Mouse (Mus musculus): Measurements from ENCODE around the gene Akr1d1. TPM values are rescaled to one million over a fixed set of nuclear protein-coding genes. Genes with fewer than 3 reads are reported as not detected.

The Akr1d1 gene
- polyA plus RNA-seq, 1 experiment from 2014 or later = not detected

DNA sequence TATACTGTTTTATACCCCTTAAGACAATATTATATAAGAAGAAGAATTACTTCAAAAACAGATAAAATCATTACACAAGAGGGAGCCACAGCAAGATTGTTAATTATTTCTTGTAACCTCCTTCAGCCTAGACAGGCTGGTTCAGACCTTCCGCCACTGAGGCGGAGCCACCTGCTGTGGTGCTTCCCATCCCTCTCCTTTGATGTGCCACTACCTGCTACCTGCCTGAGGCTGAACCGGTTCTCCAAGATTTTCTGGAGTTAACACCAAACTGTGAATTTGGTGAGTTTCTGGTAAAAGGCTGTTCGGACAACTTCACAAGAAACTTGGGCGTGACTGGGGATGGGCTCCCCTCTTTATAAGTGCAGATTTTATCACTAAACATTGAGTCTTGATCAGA lies 50.5 kb downstream of the Akr1d1 start:
- Histone ChIP-seq H3K4me1 (no peaks in the 10 kb centered on the region), H3K27ac (no peak overlapping the region), H3K9me3 (no peaks in the 10 kb centered on the region), H3K27me3 (ENCODE audit: poor library complexity, severe bottlenecking) (no peaks in the 10 kb centered on the region), H3K4me3 (no peak overlapping the region), H3K36me3 (replicated peaks) (no peaks in the 10 kb centered on the region)
- WGBS = 64% methylated on average over 5 of the region's 5 CpGs
- no peak for DNase-seq (ENCODE audit: extremely low spot score, low spot score)

DNA sequence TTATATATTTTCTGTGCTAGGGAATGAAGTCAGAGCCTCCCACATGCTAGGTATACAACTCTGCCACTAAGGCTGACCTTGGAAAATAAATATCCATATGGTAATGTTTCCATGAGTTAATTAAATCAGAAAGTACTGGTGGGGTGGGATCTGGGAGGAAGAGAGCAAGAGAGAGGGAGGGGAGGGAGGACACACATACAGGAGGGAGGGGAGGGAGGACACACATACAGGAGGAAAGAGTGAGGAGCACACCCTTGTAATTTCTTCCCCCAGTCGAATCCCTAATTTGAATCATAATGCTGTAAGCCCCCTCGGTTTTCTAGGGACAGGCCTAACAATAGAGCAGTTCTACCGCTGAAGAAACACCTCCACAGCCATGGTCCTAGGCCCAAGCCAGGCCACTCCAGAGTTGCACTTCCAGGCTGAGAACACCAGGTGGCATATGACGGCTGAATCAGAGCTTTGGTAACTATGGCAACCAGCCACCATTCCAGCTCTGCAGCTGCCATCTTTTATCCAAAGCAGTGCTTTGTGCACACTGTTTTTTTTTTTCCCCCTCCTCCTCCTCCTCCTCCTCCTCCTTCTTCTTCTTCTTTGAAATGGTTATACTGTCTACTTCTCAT lies 59.5 kb downstream of the Akr1d1 start:
- Histone ChIP-seq H3K4me1 (peaks cover 45% of the 10 kb centered on the region), H3K4me3 (no peak overlapping the region), H3K36me3 (replicated peaks) (no peaks in the 10 kb centered on the region), H3K9me3 (no peaks in the 10 kb centered on the region), H3K27me3 (ENCODE audit: poor library complexity, severe bottlenecking) (no peaks in the 10 kb centered on the region), H3K27ac (peak overlapping the region; percentile 86)
- 7% methylated on average over 4 of the region's 4 CpGs for WGBS
- peak; percentile 83 for DNase-seq (ENCODE audit: extremely low spot score, low spot score)

DNA sequence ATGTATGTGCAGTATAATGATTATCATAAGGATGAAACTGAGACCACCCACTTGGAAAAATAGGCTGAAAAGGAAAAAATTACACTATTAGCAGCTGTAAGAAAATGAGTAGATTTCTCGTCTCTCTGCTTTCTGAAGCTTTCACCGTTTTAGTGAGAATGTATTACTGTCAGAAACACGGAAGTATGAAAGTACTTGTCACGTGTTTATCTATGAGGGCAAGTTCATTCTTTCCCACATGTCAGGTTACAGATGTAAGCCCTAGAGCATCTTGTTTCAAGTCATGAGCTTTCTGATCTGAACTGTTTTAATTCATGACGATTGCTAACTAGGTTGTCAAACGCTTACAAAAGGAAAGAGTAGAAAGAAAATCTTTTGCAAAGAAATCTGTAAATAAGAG lies 60.8 kb downstream of the Akr1d1 start:
- H3K9me3 ChIP-seq = no peaks in the 10 kb centered on the region
- H3K4me3 ChIP-seq = no peak overlapping the region
- H3K27ac ChIP-seq = 0 out of 2 replicates have a peak overlapping the region, but pooled peaks have one; percentile 86
- no peaks in the 10 kb centered on the region for H3K36me3 ChIP-seq (replicated peaks)
- no peaks in the 10 kb centered on the region for H3K27me3 ChIP-seq (ENCODE audit: poor library complexity, severe bottlenecking)
- peaks cover 53% of the 10 kb centered on the region for H3K4me1 ChIP-seq
- WGBS = 93% methylated on average over 6 of the region's 6 CpGs
- no peak for DNase-seq (ENCODE audit: extremely low spot score, low spot score)

DNA sequence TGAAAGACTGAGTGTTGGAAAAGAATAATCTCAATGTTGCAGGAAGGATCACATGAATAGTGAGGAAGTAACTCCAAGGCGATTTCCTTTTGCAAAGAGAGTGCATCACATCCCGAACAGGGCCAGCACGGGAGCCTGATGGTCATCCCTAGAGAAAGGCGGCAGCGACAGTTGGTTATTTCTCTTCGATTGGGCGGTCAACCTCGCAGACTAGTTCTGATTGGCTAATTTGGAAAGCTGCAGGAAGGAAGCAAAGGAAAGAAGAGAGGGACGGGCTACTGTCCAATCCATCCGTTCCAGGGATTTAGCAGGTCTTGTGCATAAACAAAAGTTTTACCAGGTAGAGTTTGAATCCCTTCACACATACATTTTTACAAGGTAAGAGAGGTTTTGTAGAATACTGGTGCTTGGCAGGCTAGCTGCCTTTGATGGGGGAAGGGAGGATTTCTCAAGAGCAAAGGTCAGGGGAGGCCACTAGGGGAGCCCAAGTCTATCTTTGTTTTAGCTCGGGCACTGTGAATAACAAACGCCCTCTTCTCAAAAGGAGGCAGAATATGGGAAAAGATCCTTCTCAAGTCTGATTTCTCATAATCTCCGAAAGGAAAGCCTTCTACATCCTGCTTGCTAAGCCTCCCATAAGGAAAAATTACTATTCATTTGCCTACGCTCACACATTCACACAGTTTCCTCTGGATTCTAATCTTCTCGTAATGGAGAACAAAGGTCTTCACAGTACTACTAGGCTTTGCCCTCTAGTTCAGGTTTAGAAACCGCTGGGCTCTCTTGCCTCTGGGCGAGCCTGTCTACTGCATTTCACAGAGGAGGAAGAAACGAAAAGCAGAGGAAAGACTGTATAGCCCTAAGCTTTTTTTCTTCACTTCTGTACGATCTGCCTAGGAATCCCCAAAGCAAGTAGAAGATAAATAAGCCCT lies 62.4 kb downstream of the Akr1d1 start:
- peak; percentile 69 for DNase-seq (ENCODE audit: extremely low spot score, low spot score)
- Histone ChIP-seq H3K27ac (peak overlapping the region; percentile 91), H3K4me1 (peaks cover 53% of the 10 kb centered on the region), H3K36me3 (replicated peaks) (no peaks in the 10 kb centered on the region), H3K4me3 (peak overlapping the region; percentile 34), H3K27me3 (ENCODE audit: poor library complexity, severe bottlenecking) (no peaks in the 10 kb centered on the region), H3K9me3 (no peaks in the 10 kb centered on the region)
- WGBS = 30% methylated on average over 19 of the region's 19 CpGs

DNA sequence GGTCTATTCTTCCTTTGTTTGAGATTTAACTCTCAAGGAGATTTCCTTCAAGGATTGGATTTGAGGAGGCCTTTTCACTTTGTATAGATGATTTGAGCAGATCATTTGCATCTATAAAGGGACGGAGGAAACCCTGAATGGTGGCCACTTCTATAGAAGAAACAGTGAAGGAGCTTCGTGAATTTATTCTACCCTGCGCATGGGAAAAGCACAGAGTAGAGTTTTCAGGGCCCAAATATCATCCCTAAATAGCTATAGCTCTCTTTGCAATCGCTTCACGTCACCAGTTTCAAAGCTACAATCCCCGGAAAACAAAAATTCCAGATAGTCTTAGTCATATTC lies 63.0 kb downstream of the Akr1d1 start:
- H3K9me3 ChIP-seq = no peaks in the 10 kb centered on the region
- H3K27me3 ChIP-seq (ENCODE audit: poor library complexity, severe bottlenecking) = no peaks in the 10 kb centered on the region
- peak overlapping the region; percentile 91 for H3K27ac ChIP-seq
- DNase-seq (ENCODE audit: extremely low spot score, low spot score) = peak; percentile 15
- 27% methylated on average over 6 of the region's 6 CpGs for WGBS
- H3K4me3 ChIP-seq = peak overlapping the region; percentile 34
- H3K4me1 ChIP-seq = peaks cover 53% of the 10 kb centered on the region
- H3K36me3 ChIP-seq (replicated peaks) = no peaks in the 10 kb centered on the region

DNA sequence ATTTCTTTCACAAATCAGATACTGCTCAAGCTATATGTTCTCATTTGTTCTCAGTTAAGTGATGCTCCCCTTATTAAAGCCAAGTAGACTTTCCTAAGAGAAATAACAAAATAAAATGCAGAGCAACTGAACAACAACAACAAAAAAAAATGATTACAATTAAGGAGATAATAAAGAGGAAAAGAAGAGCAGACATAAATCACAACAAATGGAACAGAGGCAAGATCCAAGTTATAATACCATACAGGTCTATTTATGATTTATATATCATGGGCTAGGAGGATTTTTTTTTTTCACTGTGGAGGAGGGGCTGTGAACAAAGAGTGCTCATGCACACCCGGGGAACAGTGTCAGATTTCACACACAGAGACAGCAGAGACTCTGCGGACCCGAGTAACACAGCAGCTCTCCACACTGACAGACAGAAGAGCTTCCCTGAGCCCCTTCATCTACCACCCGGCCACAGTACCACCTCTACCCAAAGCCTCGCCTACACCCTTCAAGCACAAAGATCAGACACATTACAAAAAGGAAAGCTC lies 63.6 kb downstream of the Akr1d1 start:
- H3K4me3 ChIP-seq = peak overlapping the region; percentile 34; the same call in 1 of the 2 replicates

DNA sequence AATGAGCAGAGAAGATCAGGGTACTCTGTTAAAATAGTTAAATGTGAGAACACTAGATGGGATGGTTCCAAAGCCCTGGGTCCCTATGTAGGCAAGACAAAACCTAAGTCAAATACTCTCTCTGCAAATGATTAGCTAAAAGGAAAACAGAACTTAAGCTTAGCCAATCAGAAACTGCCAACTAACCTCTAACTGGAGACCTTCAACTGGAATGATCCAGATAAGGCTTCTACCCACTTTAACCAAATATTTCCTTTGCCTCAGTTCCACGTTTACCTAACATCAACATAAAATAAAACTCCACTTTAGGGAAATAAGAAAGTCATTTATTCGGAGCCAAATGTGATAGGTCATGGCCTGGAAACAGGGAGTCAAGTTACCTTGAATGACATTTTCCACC lies 67.1 kb downstream of the Akr1d1 start:
- Histone ChIP-seq H3K27me3 (ENCODE audit: poor library complexity, severe bottlenecking) (no peaks in the 10 kb centered on the region), H3K36me3 (replicated peaks) (no peaks in the 10 kb centered on the region), H3K9me3 (no peaks in the 10 kb centered on the region), H3K27ac (no peak overlapping the region), H3K4me3 (no peak overlapping the region), H3K4me1 (peaks cover 32% of the 10 kb centered on the region)
- WGBS = 73% methylated on average over 2 of the region's 2 CpGs
- DNase-seq (ENCODE audit: extremely low spot score, low spot score) = no peak

More for the DNA sequence above, 63.6 kb downstream of the Akr1d1 start:
- H3K27me3 ChIP-seq (ENCODE audit: poor library complexity, severe bottlenecking) = no peaks in the 10 kb centered on the region
- no peaks in the 10 kb centered on the region for H3K36me3 ChIP-seq (replicated peaks)
- peak; percentile 35 for DNase-seq (ENCODE audit: extremely low spot score, low spot score)
- peak overlapping the region; percentile 91 for H3K27ac ChIP-seq
- no peaks in the 10 kb centered on the region for H3K9me3 ChIP-seq
- 14% methylated on average over 5 of the region's 5 CpGs for WGBS
- peaks cover 53% of the 10 kb centered on the region for H3K4me1 ChIP-seq

DNA sequence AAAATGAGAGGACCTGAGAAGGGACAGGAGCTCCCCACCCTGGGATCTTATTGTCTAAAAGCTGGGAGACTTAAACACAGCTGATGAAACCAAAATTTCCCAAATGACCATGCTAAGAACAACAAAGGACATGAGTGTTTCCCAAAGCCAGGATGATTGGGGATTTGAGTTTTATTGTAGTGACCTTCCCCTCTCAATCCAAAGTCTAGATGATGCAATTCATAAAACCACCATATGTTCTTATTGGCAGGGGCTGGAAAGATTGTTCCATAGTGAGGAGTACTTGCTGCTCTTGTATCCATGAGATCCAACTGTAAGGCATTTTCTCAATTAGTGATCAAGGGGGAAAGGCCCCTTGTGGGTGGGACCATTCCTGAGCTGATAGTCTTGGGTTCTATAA lies 68.1 kb downstream of the Akr1d1 start:
- Histone ChIP-seq H3K36me3 (replicated peaks) (no peaks in the 10 kb centered on the region), H3K27me3 (ENCODE audit: poor library complexity, severe bottlenecking) (no peaks in the 10 kb centered on the region), H3K27ac (no peak overlapping the region), H3K9me3 (no peaks in the 10 kb centered on the region), H3K4me3 (no peak overlapping the region), H3K4me1 (peaks cover 25% of the 10 kb centered on the region)
- DNase-seq (ENCODE audit: extremely low spot score, low spot score) = no peak

DNA sequence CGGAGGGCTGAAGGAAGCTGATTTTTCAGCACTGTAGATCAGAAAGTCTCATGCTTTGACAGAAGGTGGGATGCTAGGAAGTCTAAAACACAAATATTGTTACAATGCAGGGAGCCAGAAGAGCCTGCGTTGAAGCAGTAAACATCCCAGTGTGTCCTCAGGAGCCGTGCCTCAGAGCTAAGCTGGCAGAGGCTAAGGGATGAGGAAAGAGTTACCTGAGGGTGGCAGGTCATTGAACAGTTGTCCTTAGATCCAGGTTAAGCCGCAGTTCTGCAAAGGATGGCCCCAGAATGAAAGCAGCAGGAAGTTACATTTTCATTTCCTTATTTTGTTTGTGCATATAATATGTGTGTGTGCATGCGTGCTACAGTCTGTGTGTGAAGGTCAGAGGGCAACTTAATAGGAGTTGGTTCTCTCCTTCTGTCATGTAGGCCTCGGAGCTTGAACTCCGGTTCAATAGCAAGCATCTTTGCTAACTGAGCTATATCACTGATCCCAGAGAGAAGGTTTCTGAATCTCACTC lies 71.1 kb downstream of the Akr1d1 start:
- no peak overlapping the region for H3K27ac ChIP-seq
- no peaks in the 10 kb centered on the region for H3K36me3 ChIP-seq (replicated peaks)
- DNase-seq (ENCODE audit: extremely low spot score, low spot score) = no peak
- H3K4me1 ChIP-seq = peaks cover 9% of the 10 kb centered on the region; the same call in 1 of the 2 replicates
- WGBS = 90% methylated on average over 7 of the region's 7 CpGs
- H3K4me3 ChIP-seq = no peak overlapping the region
- no peaks in the 10 kb centered on the region for H3K27me3 ChIP-seq (ENCODE audit: poor library complexity, severe bottlenecking)
- H3K9me3 ChIP-seq = no peaks in the 10 kb centered on the region

DNA sequence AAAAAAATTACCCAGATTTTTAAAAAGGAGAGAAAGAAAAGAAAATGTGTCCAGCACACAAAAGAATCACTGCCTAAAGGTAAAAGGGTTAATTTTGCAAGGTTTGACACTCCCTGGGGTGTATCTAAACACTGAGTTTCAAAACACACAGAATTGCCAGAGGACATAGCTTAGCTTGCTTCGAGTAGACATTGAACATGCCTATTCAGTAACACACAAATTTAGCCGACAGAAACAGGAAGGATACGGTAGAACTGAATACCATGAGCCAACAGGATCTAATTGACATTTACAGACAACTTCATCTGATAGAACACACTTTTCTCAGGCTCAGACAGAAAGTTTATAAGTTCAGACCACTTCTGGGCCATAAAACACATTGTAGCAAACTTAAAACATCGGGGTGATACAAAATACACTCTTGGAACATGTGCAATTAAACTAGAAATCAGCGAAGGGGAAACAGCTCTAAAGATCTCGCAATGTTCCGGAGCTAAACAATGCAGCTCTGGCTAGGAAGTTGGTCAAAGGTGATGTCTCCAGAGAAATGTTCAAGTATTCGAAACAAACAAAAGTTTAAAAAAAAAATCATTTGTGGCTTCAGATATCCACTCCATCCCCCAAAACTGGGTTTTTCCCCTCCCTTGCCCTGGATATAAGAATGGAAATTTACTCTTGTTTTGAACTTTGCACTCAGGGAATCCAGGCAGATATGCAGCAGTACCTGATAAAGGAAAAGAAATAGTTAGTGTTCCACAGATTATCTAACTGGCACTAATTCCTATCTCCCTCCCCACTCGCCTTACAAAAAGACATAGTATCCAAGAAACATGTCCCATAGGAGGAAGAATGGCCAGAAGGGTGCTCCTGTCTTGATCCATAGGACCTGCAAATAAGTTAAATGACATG lies 73.1 kb downstream of the Akr1d1 start:
- Histone ChIP-seq H3K9me3 (no peaks in the 10 kb centered on the region), H3K4me1 (peaks cover 9% of the 10 kb centered on the region; the same call in 1 of the 2 replicates), H3K27me3 (ENCODE audit: poor library complexity, severe bottlenecking) (no peaks in the 10 kb centered on the region), H3K36me3 (replicated peaks) (no peaks in the 10 kb centered on the region), H3K27ac (no peak overlapping the region), H3K4me3 (no peak overlapping the region)
- 74% methylated on average over 9 of the region's 9 CpGs for whole genome bisulfite sequencing
- no peak for DNase-seq (ENCODE audit: extremely low spot score, low spot score)

DNA sequence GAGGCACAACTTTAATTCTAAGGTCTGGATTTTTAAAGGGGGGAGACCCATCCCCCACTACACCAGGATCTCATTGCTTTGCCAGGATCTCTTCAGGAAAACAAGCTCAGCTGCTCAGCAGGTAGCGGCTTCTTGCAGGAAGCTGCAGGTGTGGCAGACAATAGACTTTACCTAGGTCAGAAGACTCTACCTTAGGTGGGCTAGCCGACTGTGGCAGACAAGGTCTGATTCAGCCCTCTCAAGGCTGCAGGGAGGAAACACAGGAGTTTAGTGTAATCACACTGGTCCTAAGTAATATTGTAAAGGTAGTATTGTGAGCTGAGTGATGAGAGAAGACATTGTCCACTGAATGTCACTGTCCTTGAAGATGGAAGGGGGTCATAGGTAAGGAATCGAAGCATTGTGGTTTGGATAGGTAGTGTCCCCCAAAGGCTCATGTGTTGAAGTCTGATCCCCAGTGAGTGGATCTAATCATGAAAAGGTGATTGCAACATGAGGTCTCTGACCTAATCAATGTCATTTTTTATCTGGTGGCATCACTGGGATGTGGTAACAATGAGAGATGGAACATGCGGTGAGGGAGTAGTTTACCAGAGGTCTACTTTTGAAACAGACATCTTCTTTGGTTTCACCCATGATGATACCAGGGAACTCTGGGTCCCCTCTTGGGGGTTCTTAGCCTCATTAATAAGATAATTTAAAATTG lies 74.4 kb downstream of the Akr1d1 start:
- WGBS = 72% methylated on average over 4 of the region's 4 CpGs
- H3K27me3 ChIP-seq (ENCODE audit: poor library complexity, severe bottlenecking) = no peaks in the 10 kb centered on the region
- peaks cover 9% of the 10 kb centered on the region; the same call in 1 of the 2 replicates for H3K4me1 ChIP-seq
- H3K4me3 ChIP-seq = no peak overlapping the region
- no peak for DNase-seq (ENCODE audit: extremely low spot score, low spot score)
- no peaks in the 10 kb centered on the region for H3K36me3 ChIP-seq (replicated peaks)
- no peak overlapping the region for H3K27ac ChIP-seq
- no peaks in the 10 kb centered on the region for H3K9me3 ChIP-seq

DNA sequence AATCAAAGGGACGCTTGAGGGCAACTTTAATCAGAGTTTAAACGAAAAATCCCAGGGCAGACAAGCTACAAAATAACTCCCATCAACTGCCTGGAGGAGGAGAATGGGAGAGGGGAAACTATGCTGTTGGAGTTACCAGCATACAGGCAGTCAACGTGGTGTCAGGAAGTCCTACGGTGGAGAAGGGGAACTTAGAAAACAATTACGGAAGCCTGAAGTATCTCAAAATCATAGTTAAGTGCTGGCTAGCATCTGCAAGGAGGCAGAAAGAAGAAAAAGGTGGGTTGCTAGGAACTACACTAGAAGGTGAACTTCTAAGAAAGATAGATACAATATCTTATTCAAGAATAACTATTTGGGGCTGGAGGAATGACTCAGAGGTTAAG lies 74.9 kb downstream of the Akr1d1 start:
- H3K27me3 ChIP-seq (ENCODE audit: poor library complexity, severe bottlenecking) = no peaks in the 10 kb centered on the region

More for the DNA sequence above, 74.9 kb downstream of the Akr1d1 start:
- DNase-seq (ENCODE audit: extremely low spot score, low spot score) = no peak
- Histone ChIP-seq H3K4me1 (peaks cover 9% of the 10 kb centered on the region; the same call in 1 of the 2 replicates), H3K36me3 (replicated peaks) (no peaks in the 10 kb centered on the region), H3K27ac (no peak overlapping the region), H3K9me3 (no peaks in the 10 kb centered on the region), H3K4me3 (no peak overlapping the region)
- 72% methylated on average over 5 of the region's 5 CpGs for WGBS

Data from forebrain, embryonic 10.5 days (tissue).